Mouse (Mus musculus) erythroblast, embryonic 14.5 days (primary cell): ENCODE measurements around the gene Fen1.

Experiments used
- GATA1 ChIP-seq: IDR thresholded peaks from 2 replicates; pipeline ENCODE4 v1.6.1; 2012; ENCODE audit warnings: low read length, inconsistent platforms, mixed read lengths
- TAL1 ChIP-seq: IDR thresholded peaks from 3 replicates; pipeline ENCODE4 v1.6.1; 2012; ENCODE audit warnings: low read length, inconsistent platforms, mixed read lengths

- TF ChIP-seq GATA1 (no peak), TAL1 (no peak)
These were observed 18.7 kb upstream of the Fen1 start for GRCm38 (mm10) chr19:10222656-10223055.
